Mouse (Mus musculus): Measurements from ENCODE around the gene Gart.

DNA sequence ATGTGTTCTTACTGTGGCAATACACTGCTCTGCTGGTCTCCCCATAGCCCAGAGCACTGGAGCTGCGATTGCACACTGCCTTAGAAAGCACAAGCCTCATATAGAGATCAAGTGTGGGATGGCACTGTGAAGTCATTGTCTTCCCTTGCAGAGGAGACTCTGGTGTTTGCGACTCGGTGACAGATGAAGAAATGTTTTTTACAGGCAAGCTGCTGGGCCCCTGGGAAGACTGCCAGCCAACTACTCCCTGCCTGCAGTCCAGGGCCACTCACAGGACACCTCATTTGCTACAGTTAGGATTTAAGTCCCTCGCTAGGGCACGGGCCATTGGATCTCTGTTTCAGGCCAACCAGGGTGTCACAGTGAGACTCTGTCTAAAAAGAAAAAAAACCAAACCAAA, 14.3 kb downstream of the Gart start:
- TF ChIP-seq CTCF (conservative IDR thresholded peaks at IDR 0.05; ENCODE audit: insufficient read depth, insufficient read length, low read depth, low read length) (no peak), POLR2A (IDR thresholded peaks at IDR 0.05; ENCODE audit: low read depth, low read length) (no peak)

Measured in kidney, adult 2 months (tissue).